Mouse (Mus musculus) kidney, postnatal 14 days (tissue): ENCODE measurements around the gene Wipf2.

ENCODE experiments used
- DNase-seq: peaks from one replicate; pipeline ENCODE4 v3.0.0; 2022; ENCODE audit warnings: mixed read lengths

The Wipf2 gene

DNA sequence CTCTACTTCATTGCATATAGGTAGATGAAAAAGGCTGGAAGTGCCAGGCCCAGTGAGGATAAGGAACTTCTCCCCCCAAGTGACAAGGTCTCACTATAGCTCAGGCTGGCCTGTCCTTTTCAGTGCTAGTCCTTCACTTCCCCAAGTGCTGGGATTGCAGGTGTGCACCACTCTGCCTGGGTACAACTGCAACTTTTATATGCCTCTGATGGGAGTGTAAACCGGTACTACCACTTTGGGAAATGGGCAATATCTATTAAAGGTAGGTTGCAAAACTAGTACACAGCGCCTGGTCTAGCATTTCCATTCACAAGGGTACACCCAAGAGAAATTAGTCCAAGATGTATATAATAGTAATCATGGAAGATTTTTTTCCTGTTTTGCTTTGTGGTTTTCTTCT, 8.8 kb upstream of the Wipf2 start:
- no peak for DNase-seq

DNA sequence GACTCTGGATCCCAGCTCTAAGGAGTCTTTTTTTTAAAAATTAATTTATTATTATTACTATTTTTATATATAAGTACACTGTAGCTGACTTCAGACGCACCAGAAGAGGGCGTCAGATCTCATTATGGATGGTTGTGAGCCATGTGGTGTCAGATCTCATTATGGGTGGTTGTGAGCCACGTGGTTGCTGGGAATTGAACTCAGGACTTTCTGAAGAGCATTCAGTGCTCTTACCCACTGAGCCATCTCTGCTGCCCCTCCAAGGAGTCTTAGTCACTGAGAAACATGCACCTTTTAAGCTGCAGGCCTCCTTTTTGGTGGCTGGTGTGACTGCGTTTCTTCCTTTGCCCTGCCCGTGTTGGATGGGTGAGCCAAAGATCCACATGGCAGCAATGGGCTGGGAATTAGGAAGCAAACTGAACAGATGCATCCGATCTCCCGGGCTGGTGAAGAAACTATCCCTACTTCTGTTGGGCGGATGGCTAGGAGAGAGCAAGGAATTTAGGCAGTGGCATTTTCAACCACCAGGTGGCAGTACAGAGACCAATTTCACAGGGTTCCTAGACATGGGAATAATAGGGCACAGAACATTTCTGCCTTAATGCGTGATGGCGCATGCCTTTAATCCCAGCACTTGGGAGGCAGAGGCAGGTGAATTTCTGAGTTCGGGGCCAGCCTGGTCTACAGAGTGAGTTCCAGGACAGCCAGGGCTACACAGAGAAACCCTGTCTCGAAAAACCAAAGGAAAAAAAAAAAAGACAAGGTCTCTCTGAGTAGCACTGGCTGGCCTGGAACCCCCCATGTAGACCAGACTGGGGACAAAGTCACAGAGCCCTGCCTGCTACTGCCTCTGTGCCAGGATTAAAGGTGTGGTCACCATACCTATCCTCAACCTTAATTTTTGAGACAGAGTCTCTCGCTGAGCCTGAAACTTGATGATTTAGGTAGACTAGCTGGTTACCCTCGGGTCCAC, 4.4 kb upstream of the Wipf2 start:
- peak; percentile 92 for DNase-seq

DNA sequence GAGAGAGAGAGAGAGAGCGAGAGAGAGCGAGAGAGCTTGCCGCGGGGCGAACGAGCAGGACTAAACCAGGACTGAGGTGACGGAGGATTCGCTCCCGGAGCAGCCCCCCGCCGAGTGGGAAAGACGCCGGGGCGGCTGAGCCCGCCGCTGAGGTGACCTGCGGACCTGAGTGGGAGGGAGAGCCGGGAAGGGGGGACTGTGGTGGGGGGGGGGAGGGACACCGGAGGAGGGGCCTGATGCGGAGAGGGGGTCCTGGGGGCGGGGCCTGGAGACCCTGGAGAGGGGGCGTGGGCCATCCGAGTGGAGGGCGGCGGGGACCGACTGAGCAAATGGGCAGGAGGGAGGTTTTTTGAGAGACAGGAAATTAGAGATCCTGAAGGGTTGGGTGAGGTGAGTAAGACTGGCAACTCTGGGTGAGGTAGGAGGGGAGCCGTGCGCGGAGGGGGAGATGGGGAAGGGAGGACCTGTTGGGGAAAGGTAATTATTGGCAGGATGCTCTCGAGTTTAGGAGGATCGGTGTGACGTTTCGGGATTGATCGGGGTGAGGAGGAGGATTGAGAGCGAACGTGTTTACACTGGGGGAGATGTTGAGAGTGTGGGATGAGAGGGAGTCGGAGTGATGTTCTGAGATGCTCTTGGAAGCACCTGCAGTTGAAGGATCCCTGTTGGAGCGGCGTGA, 452 bp downstream of the Wipf2 start:
- DNase-seq, result peak; percentile 73

DNA sequence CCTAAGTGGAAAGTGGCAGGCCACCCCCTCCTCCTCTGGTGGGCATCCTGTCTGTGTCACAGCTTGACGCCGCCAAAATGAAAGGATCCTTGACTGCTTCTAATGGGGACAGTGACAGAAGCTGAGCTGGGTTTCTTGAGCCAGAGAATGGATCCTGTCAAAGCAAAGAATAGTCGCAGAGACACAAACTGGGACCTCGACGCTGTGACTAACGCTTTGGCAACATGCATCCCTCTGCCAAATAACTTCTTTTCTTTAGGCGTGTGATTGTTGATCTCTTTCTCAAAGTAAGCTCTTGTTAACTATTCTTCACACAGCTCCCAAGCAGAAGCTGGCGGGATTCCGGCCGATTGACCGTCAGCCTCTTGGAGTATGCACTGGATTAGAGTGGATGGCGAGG, 3.9 kb downstream of the Wipf2 start:
- DNase-seq, result no peak

DNA sequence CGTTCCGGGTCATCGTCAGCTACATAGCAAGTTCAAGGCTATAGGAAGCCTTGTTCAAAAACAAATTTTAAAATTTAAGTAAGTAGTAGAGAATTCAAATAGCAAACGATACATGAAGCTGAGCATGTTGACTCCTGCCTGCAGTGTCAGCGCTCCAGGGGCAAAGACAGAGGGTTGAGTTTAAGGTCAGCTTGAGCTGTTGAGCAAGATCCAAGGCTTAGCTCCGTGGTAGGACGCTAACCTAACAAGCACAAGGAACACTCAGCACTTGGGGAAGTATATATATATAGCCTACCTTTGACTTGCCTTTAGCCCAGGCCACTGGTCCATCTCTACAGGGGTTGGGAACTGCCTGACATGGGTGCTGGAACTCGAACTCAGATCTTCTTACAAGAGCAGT, 6.5 kb downstream of the Wipf2 start:
- DNase-seq, result no peak

DNA sequence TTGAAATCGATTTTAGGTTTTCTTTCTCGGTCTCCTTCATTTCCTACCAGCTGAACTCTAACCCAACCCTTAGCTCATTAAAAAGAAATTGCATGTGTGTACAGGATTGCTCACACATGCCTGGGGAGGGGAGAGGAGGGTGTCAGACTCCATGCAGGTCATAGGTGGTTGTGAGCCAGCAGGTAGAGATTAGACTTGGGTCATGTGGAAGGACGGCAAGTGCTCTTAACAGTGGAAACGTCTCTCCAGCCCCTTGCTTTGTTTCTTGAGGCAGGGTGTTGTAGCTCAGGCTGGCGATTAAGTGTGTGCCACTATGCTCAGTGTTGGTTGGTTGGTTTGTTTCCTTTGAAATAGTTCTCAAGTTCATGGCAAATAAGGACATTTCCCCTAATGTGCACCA, 7.4 kb downstream of the Wipf2 start:
- no peak for DNase-seq

DNA sequence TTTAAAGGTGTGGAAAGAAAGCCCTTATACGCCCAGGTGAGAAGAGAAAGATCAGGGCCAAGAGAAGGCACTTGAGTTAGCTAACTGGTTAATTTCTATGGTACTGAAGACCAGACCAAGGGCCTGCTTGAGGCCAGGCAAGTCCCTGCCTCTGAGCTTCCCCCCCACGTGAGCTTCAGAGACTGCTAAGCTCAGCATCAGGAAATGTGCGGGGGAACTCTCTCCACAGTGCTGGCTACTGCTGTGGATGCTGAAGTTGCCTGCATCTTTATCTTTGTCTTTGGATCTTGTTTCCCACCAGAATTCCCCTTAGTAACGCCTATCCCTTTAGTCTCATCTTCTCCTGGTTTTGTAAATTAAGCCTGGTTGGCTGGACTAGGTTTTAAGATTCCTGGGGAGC, 8.0 kb downstream of the Wipf2 start:
- no peak for DNase-seq

DNA sequence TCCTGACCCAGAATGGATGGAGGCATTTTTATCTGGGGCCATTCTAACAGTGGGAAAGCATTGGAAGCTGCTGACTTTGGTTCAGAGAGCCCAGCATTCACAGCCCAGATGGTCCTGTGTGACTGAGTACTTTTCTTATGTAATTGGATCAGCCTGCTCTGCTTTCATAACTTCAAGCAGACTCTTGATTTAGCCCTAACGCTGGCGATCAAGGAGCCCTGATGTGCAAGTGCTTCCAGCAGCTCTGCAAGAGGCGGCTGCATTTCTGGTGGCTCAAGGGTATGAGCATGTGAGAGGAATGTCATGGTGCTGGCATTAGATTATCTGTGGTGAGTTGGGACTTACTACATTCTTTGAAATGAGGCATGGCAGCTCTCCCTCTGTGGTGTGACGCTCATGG, 8.6 kb downstream of the Wipf2 start:
- no peak for DNase-seq

DNA sequence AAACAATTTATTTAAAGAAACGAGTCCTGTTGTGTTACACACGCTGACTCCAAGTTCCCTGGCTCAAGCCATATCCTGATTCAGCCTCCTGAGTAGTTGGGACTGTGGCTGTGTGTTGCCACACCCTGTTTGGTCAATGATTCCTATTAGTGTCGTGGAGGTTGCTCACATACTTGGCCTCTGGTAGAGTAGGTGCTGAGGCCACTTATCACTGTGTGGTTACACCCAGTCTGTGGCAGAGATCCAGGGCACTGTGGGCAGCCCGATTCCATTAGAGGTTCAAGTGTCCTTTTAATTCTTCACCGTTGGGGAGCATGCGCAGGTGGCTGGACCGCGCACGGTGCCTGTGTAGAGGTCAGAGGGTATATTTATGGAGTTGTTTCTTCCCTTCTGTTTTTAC, 10.5 kb downstream of the Wipf2 start:
- DNase-seq, result no peak

DNA sequence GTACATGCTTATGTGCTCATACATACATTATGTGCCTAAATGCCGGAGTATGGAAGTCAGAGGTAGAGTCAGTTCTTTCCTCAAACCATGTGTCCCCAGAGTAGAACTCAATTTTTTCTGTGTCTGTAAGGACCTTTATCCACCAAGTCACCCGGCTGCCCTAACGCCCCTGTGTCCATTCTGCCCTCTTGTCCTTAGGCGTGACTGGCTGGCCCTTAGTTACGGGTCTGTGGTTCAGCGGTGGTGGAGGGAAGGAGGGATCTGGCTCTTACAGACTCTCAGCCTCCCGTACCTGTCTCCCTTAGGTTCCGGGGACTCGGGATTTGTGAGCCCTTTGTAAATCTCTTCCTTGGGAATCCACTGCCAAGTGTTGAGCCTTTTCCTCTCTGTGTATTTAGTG, 13.6 kb downstream of the Wipf2 start:
- peak; percentile 62 for DNase-seq

DNA sequence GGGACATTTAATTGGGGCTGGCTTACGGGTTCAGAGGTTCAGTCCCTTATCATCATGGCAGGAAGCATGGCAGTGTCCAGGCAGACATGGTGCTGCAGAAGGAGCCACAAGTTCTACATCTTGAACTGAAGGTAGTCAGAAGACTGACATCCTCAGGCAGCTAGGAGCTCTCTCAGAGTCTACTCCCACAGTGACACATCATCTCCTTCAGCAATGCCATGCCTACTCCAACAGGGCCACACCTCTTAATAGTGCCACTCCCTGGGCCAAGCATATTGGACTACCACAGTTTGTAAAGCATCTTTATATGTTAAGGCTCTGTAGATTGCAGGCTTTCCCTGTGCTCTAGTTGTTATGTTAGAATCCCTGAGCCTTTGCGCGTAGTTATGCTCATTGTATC, 24.3 kb downstream of the Wipf2 start:
- no peak for DNase-seq

DNA sequence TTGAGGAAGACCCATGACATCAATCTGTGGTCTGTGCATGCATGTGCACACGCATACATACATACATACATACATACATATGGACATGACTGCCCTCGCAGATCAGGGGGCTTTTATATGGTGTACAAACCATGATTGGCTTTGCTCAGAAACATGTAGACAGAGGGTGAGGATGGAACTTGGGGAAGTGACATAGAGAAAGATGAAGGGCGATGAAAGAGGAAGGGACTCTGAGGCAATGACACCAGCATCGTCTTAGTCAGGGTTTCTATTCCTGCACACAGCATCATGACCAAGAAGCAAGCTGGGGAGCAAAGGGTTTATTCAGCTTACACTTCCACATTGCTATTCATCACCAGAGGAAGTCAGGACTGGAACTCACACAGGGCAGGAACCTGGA, 25.6 kb downstream of the Wipf2 start:
- DNase-seq, result no peak

DNA sequence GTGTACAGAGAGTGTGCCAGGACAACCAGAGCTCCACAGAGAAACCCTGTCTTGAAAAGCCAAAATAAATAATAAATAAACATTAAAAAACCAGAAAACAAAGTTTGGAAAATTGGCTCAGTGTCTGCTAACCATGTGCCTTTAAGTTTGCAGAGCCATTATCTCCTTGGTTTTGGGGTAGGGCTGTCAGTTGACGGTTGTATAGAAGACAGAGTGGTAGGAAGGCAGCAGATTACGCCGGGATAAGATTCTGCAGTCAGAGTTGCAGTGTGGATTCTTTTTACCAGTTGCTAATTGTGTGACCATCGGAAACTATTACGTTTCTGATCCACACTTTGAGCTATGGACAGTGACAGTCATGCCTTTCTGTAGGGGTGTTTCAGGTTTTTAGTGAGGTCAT, 26.5 kb downstream of the Wipf2 start:
- no peak for DNase-seq

DNA sequence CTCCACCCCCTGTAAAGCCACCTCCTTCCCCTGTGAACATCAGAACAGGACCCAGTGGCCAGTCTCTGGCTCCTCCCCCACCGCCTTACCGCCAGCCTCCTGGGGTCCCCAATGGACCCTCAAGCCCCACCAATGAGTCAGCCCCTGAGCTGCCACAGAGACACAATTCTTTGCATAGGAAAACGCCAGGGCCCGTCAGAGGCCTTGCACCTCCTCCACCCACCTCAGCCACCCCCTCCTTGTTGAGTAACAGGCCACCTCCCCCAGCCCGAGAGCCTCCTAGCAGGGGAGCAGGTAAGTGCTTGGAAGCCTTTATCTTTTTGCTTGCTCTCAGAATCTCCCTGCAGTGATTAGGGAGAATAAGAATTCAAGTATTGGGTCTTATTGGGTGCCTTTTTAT, 29.0 kb downstream of the Wipf2 start:
- no peak for DNase-seq

DNA sequence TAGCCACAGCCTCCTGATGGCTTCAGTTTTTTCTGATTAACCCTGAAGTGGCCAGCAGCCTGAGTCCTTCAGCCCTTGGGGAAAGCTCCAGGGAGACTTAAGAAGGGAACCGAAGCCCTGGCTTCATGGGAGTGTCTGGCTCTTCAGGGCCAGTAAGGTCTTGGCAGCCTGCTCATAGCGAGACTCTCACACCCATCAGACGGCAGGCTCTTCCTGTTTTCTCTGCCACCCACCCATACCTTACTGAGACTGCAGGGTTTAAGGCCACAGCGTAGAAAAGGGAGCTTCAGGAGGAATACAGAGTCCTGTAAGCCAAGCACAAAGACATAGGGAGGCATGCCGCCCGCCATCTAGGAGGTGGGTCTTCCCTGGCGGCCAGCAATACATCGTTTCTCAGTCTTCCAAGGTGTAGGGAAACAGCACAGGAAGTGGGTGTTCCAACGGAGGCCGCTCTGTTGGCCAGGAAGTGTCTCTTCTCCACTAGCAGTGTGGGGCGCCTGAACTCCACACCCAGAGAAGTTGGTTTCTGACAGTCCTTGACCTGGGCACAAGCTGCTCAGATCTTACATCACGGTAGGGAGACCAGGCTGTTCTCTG, 37.2 kb downstream of the Wipf2 start:
- DNase-seq, result peak; percentile 22

DNA sequence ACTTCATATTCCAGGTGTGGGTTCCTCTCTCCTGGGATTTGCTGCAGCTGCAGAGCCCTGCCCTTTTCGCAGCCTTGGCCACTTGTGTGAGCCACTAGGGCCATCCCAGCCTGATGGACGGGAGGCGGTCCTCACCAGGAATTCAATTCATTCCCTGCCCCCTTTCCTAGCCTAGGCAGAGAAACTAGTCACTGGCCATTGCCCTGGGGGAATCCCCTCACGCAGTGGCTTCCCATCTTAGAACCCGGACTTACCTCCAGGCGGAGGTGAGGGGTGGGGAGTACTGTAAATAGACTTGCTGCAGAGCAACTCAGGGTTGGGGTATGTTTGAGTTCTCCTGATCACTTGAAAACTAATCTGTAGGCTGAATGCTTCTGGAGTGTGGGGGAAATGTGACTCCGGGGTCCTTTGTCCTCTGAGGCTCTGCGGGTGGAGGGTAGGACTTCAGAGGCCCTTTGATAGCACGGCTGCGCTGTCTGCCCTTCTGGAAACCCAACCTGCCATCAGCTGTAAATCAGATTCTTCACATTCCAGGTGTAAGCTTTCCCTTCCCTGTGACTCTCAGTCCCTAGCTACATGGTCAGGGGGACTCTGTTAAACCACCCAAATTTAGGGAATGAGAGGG, 39.3 kb downstream of the Wipf2 start:
- no peak for DNase-seq

DNA sequence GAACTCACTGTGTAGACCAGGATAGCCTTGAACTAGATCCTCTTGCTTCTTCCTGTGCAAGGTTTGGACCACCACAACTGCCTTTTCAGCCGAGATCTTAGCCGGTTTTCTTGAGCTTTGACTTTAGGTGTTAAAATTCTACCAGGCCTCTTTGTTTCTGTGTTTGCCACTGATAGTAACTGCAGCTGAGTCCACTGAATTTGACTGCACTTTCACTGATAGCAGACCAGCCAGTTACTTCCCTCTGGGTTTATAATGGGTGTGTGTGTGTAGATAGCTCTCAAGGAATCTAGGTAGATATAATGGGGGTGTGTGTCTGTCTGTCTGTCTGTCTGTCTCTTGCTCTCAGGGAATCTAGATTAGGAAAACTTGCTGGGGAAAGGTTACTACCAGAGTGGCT, 41.1 kb downstream of the Wipf2 start:
- no peak for DNase-seq

DNA sequence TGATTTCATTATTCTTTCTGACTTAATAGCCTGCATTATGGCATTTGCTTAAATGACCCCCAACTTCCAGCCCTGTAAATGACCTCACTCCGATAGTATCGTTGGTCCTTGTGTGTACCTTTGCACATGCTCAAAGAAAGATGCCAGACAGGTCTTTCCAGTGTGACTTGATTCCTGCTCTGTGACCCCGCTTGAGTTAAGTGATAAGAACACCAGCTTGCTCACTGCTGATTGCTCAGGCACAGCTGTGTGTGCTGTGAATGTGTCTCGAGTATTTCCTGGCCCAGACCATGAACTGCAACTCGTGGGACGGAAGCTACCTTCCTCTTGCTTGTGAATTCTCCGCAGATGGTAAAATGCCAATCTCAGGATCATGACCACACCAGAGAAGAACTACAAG, 41.6 kb downstream of the Wipf2 start:
- DNase-seq, result peak; percentile 44

DNA sequence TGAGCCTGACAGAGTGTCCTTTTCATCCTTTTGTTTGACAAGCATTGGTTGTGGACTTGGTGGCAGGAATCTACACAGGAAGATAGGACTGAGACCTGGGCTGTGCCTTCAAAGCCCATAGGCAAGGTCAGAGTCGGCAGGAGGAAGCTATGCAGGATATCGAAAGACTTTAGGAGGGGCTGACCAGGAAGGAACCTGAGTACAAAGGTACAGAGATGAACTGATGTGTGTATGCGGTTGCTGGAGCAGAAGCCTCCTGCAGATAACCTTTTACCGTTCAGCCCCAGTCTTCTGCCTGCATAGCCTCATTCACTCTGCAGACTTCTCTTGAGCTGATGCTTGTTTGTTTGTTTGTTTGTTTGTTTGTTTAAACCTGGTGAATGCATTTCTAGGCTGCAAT, 42.1 kb downstream of the Wipf2 start:
- DNase-seq, result no peak

DNA sequence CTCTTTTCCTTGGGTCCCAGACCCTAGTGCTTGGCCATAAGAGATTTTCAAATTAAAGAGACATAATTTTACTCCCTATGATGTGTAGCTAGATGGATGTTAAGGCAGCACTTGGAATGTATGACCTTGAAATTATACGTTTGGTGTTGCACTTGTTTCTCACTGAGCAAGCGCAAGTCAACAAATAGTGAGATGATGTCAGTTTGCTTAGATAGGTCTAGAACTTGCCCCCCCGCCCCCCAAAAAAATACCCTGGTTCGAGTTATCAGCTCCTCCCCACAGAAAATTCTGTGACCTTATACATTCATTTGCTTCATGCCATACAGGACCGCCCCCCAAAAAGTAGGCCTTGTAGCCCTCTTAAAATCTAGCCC, 43.6 kb downstream of the Wipf2 start:
- DNase-seq, result no peak

DNA sequence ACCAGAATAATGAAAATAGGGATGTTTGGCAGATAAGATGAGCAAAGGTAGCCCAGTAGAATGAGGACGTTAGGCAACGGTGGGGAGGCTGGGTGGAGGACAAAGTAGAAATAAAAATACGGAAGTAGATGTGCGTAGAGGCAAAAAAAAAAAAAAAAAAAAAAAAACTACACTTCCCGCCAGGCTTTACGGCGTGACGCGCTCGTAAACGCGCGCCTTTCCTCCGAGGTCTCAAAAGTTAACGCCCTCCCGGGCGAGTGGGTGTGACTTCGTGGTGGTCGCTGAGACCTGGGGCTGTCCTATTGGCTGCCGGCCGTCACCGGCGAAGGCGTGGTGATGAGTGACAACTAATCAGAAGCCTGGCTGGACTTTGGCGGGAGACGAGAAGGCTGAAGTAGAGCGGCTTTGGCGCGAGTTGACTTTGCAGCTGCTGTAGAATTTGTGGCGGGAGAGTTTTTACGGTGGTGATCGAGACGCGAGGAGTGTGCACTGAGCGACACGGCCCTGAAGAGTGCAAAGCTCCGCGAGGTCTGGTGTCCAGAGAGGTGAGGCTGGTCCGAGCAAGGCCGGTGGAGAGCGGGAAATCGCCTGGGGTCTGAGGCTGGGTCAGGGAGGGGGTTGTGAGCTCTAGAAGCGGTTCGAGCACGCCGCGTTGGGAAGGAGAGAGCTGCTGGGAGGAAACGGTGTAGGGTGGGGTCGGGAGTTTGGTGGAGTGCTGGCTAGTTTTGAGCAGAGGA, 44.2 kb downstream of the Wipf2 start, which contains the start of gene Cdc6:
Gene Cdc6, plus strand, starts transcription at position 365 of the 737 bp plus-strand sequence.
- peak; percentile 98 for DNase-seq

DNA sequence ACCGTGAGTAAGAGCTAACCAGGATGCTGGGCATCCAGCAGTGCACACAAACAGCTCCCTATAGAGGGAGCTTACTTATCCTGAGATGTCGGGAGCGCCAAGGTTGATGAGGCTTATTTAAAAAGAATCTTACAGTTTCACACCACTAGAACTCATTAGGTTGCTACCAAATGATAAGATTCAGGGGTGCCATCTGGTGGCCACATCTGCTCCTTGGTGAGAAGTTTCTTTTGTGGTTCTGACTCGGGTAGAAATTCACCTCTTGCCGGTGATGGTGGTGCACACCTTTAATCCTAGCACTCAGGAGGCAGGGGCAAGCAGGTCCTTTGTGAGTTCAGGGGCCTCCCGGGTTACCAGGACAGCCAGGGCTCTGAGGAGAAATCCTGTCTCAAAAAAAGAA, 46.2 kb downstream of the Wipf2 start:
- peak; percentile 81 for DNase-seq

DNA sequence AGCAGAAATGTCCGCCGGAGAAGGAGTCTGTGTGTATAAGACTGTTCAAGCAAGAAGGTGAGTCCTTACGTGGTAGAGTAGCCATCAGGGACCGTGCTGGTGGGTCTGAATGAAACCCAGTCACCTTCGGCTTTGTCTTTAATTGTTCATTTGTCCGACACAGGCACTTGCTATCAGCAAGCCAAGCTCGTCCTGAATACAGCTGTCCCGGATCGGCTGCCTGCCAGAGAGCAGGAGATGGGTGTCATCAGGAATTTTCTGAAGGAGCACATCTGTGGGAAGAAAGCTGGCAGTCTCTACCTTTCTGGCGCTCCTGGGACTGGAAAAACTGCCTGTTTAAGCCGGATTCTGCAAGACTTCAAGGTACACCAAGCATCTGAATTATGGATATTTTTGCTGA, 47.0 kb downstream of the Wipf2 start:
- no peak for DNase-seq
